Mouse (Mus musculus) ovary, postnatal 10 days (tissue): ENCODE data around the gene Lipf.

Source experiments
- DNase-seq: peaks from one replicate; pipeline ENCODE4 v3.0.0; 2022; ENCODE audit warnings: low spot score

The Lipf gene

DNA sequence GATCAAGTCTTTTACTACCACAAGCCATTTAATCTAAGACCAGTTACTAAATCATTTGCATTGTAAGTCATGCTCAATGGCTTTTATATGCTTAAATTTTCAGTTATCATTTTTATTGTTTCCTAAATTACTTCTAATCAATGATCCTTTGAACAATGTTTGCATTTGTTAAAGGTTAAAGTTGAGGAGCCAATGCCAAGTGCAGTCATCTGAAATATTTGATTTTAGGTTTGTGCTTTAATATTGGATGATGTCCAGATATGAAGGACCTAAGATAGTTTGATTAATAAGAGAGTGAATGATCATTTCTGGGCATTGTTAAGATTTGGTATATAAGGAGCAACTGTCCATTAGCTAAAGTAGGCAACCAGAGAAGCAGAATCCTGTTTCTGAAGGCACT is at the start of gene Lipf:
Lipf (plus strand) TSS at position 301 of the 400 bp plus-strand sequence.
- DNase-seq, result no peak

DNA sequence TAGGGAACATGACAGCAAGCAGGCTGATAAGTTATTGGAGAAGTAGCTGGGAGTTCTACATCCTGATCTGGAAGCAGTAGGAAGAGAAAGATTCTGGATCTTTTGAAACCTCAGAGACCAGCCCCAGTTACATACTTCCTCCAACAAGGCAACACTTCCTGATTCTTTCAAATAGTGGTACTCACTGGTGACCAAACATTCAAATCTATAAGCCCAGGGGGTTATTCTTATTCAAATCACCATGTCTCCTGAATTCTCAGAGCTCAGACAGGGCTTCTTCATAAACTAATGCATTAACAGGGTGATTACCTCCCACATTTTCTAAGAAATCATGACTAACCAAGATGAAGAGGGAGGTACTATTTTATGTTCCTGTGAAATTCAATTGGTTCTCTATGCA is 36.9 kb upstream of the Lipf start:
- no peak for DNase-seq

DNA sequence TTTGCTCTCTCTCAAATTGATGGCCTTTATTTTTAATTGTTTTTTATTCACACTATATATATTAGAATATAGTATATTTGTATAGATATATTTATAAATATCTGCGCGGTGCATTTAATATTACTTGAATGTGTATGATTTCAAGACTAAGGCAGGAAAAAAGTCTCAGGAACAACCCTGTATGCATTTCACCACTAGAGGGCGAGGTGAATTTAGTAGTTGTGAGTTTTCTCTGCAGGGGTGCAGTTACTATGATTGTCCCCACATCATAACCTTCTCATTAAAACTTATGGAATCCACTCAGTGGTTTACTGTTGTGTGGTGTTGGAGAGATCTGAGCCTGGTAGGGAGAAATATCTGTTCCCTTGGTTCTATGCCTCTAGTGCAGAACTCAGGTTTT is 18.0 kb downstream of the Lipf start:
- DNase-seq, result no peak

DNA sequence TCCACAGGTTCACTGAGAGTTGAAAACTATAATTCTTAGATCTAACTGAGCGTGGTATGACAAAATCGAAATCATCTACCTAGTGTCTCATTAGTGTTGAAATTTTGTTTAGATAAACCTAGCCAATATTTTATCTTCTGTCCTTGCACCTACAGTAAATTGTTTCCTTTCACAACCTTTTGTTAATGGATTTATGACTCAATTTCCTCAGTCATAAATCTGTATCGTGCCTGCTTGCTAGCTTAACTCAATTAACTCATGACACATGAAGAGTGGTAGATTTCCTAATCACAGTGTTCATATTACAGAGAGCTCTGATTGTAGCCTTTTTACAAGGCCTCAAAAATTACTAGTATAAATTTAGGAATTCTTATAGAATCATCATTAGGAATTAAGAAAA is 22.1 kb downstream of the Lipf start:
- DNase-seq, result no peak

DNA sequence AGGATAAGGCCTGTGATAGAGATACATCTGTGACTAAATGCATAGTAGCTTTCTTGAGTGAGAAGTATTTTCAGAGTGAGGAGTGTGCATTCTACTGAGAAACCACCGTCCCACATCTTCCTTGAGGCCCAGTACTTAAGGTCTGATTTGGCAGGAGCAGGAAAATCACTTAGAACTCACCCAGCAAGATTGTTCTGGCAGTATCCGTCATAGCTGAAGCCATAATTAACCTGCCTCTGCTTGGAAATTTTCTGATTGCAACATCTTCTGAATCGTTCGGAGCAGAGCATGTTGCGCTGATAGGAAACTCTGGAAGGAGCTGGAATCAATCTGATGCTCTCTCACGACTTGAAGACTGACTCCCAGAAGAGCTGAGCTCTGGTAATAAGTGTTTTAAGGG is 47.0 kb downstream of the Lipf start, which contains the start of gene Lipk:
Lipk (plus strand) TSS at position 289 of the 400 bp plus-strand sequence.
- DNase-seq, result no peak

DNA sequence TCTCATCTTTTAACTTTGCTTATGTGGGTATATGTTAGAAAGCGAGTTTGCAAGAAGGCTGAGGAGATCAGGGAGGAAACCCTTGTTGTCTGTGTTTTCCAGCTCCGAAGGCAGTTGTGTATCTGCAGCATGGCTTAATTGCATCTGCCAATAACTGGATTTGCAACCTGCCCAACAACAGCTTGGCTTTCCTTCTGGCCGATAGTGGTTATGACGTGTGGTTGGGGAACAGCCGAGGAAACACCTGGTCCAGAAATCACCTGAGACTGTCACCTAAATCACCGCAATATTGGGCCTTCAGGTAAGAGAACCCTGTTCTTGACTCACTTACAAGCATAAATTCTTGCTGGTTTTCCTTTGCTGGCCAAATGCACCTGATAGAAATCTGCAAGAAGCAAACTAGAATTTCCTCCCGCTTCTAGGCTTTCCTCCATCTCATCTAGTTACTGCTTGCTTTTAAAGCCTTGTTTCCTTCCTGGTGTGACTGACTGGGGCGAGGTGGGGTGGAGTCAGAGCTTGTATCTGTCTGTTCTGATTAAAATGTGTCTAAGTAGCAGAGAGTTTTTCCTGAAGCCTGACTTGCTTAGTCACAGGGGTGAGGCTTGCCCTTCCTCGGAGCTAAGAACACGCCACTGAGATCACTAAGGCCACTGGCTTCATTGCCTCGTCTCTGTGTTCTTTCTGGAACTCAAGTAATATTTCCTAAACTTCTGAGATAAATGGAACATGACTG is 60.6 kb downstream of the Lipf start:
- no peak for DNase-seq

DNA sequence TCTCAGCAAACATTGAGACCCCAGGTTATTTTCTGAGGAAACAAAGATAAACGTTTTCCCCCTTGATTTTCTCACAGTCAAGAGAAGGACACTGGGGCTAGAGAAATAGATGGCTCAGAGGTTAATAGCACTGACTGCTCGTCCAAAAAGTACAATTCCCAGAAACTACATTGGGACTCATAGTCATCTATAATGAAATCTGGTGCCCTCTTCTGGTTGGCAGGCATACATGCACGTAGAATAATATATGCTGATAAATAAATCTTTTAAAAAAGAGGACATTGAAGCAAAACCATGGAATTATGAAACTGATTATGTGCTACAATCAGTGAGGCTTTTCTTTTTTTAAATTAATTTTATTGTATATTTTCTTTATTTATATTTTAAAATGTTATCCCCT is 61.8 kb downstream of the Lipf start:
- no peak for DNase-seq
